Mouse (Mus musculus) intestine, embryonic 14.5 days (tissue): ENCODE measurements around the gene Trim30c. TPM values are rescaled to one million over a fixed set of nuclear protein-coding genes. Genes with fewer than 3 reads are reported as not detected.

ENCODE experiments used
- ATAC-seq: fragments of 200-750 bp; cut with Nextera tagmentation; replicated peaks from 2 replicates; pipeline ENCODE4 v1.8.0; 2017; ENCODE audit warnings: low read depth, moderate number of reproducible peaks, moderate TSS enrichment, moderate library complexity; ENCODE audit not compliant: low FRiP score, low TSS enrichment
- DNase-seq: peaks from one replicate; pipeline ENCODE4 v3.0.0-alpha.2; 2018; ENCODE audit warnings: low spot score
- H3K27ac ChIP-seq: fragments of 300-500 bp; sonication (generic); 2 replicates; pipeline ENCODE4 v1.5.1; 2014; ENCODE audit warnings: low read depth, mild to moderate bottlenecking, control low read depth
- H3K27me3 ChIP-seq: fragments of 300-500 bp; sonication (generic); replicated peaks from 2 replicates; pipeline ENCODE4 v1.6.1; 2014; ENCODE audit warnings: low read length, control low read depth; ENCODE audit not compliant: control insufficient read depth, insufficient read depth
- H3K36me3 ChIP-seq: fragments of 300-500 bp; sonication (generic); 2 replicates; pipeline ENCODE4 v1.6.1; 2014; ENCODE audit warnings: low read length, control low read depth; ENCODE audit not compliant: control insufficient read depth, insufficient read depth
- H3K4me1 ChIP-seq: fragments of 300-500 bp; sonication (generic); replicated peaks from 2 replicates; pipeline ENCODE4 v1.6.1; 2014; ENCODE audit warnings: low read length, control low read depth, mixed read lengths; ENCODE audit not compliant: control insufficient read depth, insufficient read depth
- H3K4me2 ChIP-seq: fragments of 300-500 bp; sonication (generic); 2 replicates; pipeline ENCODE4 v1.6.1; 2014; ENCODE audit warnings: low read length
- H3K4me3 ChIP-seq: fragments of 300-500 bp; sonication (generic); 2 replicates; pipeline ENCODE4 v1.5.1; 2014; ENCODE audit warnings: low read depth, low read length, control low read depth, mixed read lengths
- H3K9ac ChIP-seq: fragments of 300-500 bp; sonication (generic); 2 replicates; pipeline ENCODE4 v1.6.1; 2014; ENCODE audit warnings: mild to moderate bottlenecking, low read length
- H3K9me3 ChIP-seq: fragments of 300-500 bp; sonication (generic); 2 replicates; pipeline ENCODE4 v1.6.1; 2016; ENCODE audit warnings: low read length, control low read depth; ENCODE audit not compliant: control insufficient read depth
- whole genome bisulfite sequencing: fragments of 180-500 bp; shearing (Covaris S2); extraction: QIAGEN DNeasy Blood & Tissue Kit; methylation state at CpG from one replicate; pipeline ENCODE4 v1.1.7; 2014; 5-methylcytosine and 5-hydroxymethylcytosine counted together
- polyA plus RNA-seq: library from polyadenylated mRNA; unstranded; fragments of >200 nt; fragmentation: Nextera tagmentation; extraction: Ambion mirVana; gene quantifications from 2 replicates; pipeline ENCODE4 v1.2.1, GENCODE M21; 2014

Trim30c gene
- polyA plus RNA-seq = 0.16 and 0.20 TPM in 2 replicates

DNA sequence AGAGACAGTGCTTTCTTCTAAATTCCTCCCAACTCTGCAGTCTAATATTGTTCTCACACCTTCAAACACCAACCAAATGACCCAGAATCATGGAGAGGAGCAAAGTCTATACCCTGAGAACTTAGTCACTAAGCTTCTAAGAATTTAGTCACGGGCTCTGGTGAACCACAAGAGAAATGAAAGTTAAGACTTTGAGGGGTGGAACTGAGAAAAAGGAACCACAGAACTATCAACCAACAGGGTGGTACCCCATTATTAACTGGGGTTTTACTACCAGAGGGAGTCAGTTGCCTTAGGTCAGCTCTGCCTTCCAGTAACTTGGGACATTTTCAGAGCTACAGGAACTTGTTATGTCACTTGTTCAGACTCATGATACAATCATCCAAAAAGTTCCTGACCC, at the start of gene Trim30c:
Gene Trim30c, minus strand, starts transcription at position 140 of the 400 bp plus-strand sequence.
- H3K4me1 ChIP-seq = no peaks in the 10 kb centered on the region
- H3K9ac ChIP-seq = no peak within 1 kb of the TSS
- no peaks in the 10 kb centered on the region for H3K36me3 ChIP-seq
- ATAC-seq (no peak), DNase-seq (no peak)
- no peak within 1 kb of the TSS for H3K4me3 ChIP-seq
- no peak within 1 kb of the TSS for H3K27ac ChIP-seq
- WGBS = 76% methylated on average over 1 of the region's 1 CpGs
- H3K9me3 ChIP-seq = 0 out of 2 replicates have a peak, but pooled peaks cover 3% of the 10 kb centered on the region
- no peaks in the 10 kb centered on the region for H3K27me3 ChIP-seq
- H3K4me2 ChIP-seq = no peak within 1 kb of the TSS

DNA sequence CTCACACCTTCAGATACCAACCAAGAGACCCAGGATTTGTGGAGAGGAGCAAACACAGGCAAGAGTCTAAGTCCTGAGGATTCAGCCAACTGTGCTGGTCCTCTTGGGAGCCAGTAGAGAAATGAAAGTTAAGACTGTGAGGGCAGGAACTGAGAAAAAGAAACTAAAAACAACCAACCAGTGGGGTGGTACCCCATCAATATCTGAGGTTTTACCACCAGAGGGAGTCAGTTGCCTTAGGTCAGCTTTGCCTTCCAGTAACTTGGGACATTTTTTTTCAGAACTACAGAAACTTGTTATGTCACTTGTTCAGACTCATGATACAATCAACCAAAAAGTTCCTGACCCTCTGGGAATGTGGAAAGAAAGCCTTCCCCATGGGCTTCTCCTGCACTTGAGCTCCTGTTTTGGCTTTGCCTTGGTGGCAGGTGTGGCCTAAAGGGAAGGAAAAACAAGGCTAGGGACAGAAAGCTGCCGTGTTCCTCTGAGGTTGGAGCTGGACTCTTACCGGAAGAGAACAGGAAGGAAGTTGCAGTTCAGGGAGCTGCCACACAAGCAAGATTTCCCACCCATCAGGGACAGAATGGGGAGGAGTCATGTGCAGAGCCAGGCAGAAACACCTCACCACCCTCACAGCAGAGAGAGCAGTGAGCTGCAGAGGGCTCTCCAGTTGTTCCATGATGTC, 45.5 kb upstream of the Trim30c start:
- Histone ChIP-seq H3K9ac (no peak overlapping the region), H3K9me3 (no peaks in the 10 kb centered on the region), H3K4me1 (no peaks in the 10 kb centered on the region), H3K4me3 (no peak overlapping the region), H3K27ac (no peak overlapping the region), H3K4me2 (no peak overlapping the region), H3K36me3 (no peaks in the 10 kb centered on the region), H3K27me3 (no peaks in the 10 kb centered on the region)
- no peak for DNase-seq
- WGBS = 56% methylated on average over 2 of the region's 2 CpGs
- no peak for ATAC-seq

DNA sequence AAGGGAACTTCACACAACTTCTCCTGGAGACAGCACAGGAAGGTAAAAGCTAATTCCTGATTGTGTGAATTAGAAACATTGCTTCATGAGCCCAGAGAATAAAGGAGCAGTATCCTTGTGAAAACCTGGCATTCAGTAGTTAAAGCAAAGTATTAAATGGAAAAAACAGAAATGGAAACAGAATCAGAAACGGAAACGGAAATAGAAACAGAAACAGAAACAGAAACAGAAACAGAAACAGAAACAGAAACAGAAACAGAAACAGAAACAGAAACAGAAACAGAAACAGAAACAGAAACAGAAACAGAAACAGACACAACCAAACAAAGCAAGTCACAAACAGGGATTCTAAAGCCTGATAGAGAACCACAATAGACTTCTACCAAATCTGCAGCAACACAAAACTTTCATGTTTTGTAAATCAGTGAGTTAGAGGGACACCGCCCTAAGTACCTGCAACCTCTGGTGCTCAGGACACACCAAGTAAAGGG, 3.9 kb upstream of the Trim30c start:
- no peak overlapping the region for H3K9ac ChIP-seq
- H3K4me1 ChIP-seq = no peaks in the 10 kb centered on the region
- no peaks in the 10 kb centered on the region for H3K27me3 ChIP-seq
- ATAC-seq (no peak), DNase-seq (no peak)
- 90% methylated on average over 3 of the region's 3 CpGs for WGBS
- H3K36me3 ChIP-seq = no peaks in the 10 kb centered on the region
- H3K4me3 ChIP-seq = no peak overlapping the region
- H3K9me3 ChIP-seq = 0 out of 2 replicates have a peak, but pooled peaks cover 3% of the 10 kb centered on the region
- no peak overlapping the region for H3K4me2 ChIP-seq
- no peak overlapping the region for H3K27ac ChIP-seq

DNA sequence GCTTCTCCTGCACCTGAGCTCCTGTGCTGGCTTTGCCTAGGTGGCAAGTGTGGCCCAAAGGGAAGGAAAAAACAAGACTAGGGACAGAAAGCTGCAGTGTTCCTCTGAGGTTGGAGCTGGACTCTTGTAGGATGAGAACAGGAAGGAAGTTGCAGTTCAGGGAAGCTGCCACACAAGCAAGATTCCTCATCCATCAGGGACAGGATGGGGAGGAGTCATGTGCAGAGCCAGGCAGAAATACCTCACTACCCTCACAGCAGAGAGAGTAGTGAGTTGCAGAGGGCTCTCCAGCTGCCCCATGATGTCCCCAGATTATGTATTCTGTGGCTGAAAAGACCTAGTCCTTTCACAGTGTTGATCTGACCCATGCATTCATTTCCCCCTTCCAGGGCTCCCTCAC, 503 bp upstream of the Trim30c start:
- Histone ChIP-seq H3K4me3 (no peak overlapping the region), H3K27me3 (no peaks in the 10 kb centered on the region)
- DNase-seq = no peak

DNA sequence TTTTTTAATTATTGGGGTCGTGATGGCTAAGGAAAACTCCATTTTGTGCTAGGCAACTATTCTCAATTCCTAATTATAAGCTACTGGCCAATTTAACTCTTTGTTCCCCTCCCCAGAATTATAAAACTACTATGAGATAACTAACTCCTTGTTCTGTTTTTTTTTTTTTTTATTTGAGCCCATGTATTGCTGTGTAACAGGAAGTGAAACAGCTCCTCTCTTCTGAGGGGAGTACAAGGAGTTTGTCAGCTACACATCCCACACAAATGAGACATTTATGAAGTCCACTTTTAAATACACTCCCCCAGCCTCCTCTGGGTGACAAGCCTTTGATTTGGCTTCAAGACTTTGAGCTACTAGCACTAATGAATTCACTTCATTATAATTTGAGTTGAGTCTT, 2.1 kb downstream of the Trim30c start:
- H3K9me3 ChIP-seq = no peaks in the 10 kb centered on the region
- DNase-seq (no peak), ATAC-seq (no peak)
- no peaks in the 10 kb centered on the region for H3K27me3 ChIP-seq
- H3K4me3 ChIP-seq = no peak overlapping the region
- H3K27ac ChIP-seq = no peak overlapping the region
- no peak overlapping the region for H3K9ac ChIP-seq
- WGBS = 73% methylated on average over 1 of the region's 1 CpGs
- H3K4me1 ChIP-seq = no peaks in the 10 kb centered on the region
- no peak overlapping the region for H3K4me2 ChIP-seq
- no peaks in the 10 kb centered on the region for H3K36me3 ChIP-seq

More for the DNA sequence above, 503 bp upstream of the Trim30c start:
- no peak for ATAC-seq
- 0 out of 2 replicates have a peak, but pooled peaks cover 3% of the 10 kb centered on the region for H3K9me3 ChIP-seq
- no peak overlapping the region for H3K27ac ChIP-seq
- no peak overlapping the region for H3K9ac ChIP-seq
- H3K4me2 ChIP-seq = no peak overlapping the region
- no peaks in the 10 kb centered on the region for H3K4me1 ChIP-seq
- no peaks in the 10 kb centered on the region for H3K36me3 ChIP-seq

DNA sequence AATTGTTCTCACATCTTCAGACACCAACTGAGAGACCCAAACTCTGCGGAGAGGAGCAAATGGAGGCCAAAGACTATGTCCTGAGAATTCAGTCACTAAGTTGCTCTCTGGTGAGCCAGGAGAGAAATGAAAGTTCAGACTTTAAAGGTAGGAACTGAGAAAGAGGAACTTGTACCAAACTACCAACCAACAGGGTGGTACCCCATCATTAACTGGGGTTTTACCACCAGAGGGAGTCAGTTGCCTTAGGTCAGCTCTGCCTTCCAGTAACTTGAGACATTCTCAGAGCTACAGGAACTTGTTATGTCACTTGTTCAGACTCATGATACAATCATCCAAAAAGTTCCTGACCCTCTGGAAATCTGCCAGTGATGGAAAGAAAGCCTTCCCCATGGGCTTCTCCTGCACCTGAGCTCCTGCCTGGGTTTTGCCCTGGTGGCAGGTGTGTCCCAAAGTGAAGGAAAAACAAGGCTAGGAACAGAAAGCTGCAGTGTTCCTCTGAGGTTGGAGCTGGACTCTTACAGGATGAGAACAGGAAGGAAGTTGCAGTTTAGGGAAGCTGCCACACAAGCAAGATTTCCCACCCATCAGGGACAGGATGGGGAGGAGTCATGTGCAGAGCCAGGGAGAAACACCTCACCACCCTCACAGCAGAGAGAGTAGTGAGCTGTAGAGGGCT, 30.8 kb downstream of the Trim30c start, which contains the start of gene Trim30b:
Gene Trim30b, minus strand, starts transcription at position 149 of the 679 bp plus-strand sequence.
- DNase-seq (no peak), ATAC-seq (no peak)
- no peak within 1 kb of the TSS for H3K4me3 ChIP-seq
- H3K36me3 ChIP-seq = no peaks in the 10 kb centered on the region
- H3K9me3 ChIP-seq = no peaks in the 10 kb centered on the region
- H3K27ac ChIP-seq = no peak within 1 kb of the TSS
- no peak within 1 kb of the TSS for H3K9ac ChIP-seq
- H3K4me1 ChIP-seq = no peaks in the 10 kb centered on the region
- no peak within 1 kb of the TSS for H3K4me2 ChIP-seq
- no peaks in the 10 kb centered on the region for H3K27me3 ChIP-seq
- 57% methylated on average over 1 of the region's 1 CpGs for WGBS

DNA sequence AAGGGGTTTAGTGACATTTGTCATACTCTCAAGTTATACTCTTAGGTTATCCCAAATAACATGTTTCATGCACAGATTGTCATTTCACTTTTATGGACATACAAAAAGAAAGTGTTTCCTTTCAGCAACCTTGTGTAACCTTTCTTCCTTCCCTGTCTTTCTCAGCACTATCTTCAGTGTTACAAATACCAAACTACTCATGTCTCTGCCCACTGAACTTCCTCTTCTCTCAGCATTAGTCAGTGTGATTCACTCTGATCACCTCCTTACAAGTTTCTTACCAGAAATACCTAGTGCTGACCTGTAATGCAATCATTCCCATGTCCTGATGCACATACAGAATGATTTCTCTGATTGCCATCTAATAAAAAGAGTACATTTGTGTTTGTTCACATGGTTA, 34.3 kb downstream of the Trim30c start:
- H3K9ac ChIP-seq = no peak overlapping the region
- ATAC-seq (no peak), DNase-seq (no peak)
- H3K4me2 ChIP-seq = no peak overlapping the region
- no peaks in the 10 kb centered on the region for H3K4me1 ChIP-seq
- H3K27ac ChIP-seq = no peak overlapping the region
- H3K9me3 ChIP-seq = no peaks in the 10 kb centered on the region
- H3K36me3 ChIP-seq = no peaks in the 10 kb centered on the region
- no peaks in the 10 kb centered on the region for H3K27me3 ChIP-seq
- no peak overlapping the region for H3K4me3 ChIP-seq

DNA sequence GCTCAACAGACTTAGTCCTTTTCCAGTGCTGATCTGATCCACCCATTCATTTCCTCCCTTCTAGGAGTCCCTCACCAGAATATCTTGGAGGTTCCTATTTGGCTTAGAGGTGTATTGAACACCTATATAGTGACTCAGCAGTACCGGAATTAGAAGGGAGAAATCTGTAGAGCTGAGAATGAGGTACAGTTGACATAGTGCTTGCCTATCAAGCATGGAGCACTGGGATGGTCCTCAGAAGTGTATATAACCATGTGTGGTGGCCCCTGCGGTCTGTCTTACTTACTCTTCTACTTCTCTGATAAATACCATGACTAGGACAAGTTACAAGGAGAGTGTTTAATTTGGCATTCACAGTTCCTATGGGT, 47.1 kb downstream of the Trim30c start:
- Histone ChIP-seq H3K4me3 (peak overlapping the region; percentile 46; the same call in 1 of the 2 replicates), H3K4me1 (no peaks in the 10 kb centered on the region), H3K36me3 (no peaks in the 10 kb centered on the region), H3K27me3 (no peaks in the 10 kb centered on the region), H3K27ac (no peak overlapping the region), H3K9ac (no peak overlapping the region), H3K9me3 (no peaks in the 10 kb centered on the region), H3K4me2 (peak overlapping the region; percentile 18; the same call in 1 of the 2 replicates)
- DNase-seq (no peak), ATAC-seq (peak; percentile 58)
- WGBS = 65% methylated on average over 2 of the region's 2 CpGs
